Mouse (Mus musculus) heart, adult 11 months (tissue): ENCODE results near the gene Tha1.
"Not testable (repeated sequence)": the region's sequence is repeated elsewhere in the genome, so short reads cannot be mapped to it uniquely, and the experiment has no call there.

Experiments
- DNase-seq: peaks from one replicate; pipeline ENCODE4 v3.0.0; 2022

Tha1 gene

DNA sequence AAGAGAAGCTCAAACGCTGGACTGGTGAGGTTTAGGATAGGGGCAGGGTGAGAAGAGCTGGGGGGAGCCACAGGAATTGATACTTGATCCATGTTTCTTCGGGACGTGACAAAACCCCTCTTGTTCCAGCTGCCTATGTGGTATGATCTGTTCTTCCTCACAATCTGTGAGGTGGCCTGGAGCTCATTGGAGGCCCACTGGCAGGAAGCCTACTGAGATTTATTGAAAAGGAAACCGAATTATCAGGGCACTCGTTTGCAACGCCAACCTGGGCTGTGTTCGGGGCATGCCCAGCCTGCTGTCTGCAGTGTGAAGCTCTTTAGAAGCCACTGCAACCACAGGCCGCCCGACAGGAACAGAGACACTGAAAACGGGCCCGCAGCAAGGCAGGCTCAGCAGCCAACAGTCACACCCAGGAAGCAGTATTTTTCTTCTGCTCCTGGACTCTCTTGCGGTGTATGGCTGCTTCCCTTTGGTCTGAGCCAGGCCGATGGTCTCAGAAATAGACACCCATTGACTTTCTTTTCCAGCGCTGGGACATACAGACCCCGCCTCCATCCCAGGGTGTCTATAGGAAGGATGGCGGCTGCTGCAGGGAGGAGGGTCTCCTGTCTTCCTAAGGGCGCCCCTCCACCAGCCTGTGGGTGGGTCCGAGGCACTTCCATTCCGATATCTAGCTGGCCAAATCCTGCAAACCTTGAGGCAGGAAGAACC is 24.9 kb downstream of the Tha1 start:
- no peak for DNase-seq

DNA sequence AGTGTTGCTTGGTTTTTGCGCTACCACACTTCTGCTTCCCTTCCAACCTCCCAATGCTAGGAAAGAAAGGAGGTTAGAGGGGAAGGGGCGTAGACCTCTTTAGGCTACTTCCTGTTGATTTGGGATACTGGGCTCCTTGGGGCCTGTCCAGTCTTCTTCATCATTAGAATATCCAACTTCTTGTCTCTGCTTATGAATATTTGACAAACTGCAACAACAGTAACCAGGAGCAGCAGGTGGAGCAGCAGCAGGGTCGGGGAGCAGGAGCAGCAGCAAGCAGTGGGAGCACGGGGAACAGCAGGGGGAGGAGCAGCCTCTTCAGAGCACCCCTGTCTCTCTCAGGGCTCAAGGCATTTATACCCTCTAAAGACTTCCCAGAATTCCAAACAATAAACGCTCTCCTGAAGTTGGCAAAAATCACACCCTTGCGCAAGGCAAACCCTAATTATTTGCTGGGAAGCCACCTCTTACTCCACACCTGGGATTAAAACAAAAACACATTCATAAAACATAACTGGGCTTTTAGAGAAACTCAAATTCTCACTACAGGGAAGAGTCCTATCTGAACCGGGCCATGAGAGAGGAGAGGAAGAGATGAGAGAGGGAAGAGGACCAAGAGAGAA is 25.6 kb downstream of the Tha1 start:
- peak; percentile 91 for DNase-seq

- DNase-seq = no peak
These were observed 26.6 kb downstream of the Tha1 start for GRCm38 (mm10) chr11:117846640-117847039.

GRCm38 (mm10) chr11:117845651-117846050 is 27.6 kb downstream of the Tha1 start:
- DNase-seq = no peak

- no peak for DNase-seq
These were observed 28.3 kb downstream of the Tha1 start for GRCm38 (mm10) chr11:117844997-117845396.

- no peak for DNase-seq
These were observed 29.8 kb downstream of the Tha1 start for GRCm38 (mm10) chr11:117843434-117843833.

GRCm38 (mm10) chr11:117840910-117841309 is 32.4 kb downstream of the Tha1 start:
- no peak for DNase-seq

- DNase-seq = no peak
These were observed 34.3 kb downstream of the Tha1 start for GRCm38 (mm10) chr11:117839021-117839420.

DNA sequence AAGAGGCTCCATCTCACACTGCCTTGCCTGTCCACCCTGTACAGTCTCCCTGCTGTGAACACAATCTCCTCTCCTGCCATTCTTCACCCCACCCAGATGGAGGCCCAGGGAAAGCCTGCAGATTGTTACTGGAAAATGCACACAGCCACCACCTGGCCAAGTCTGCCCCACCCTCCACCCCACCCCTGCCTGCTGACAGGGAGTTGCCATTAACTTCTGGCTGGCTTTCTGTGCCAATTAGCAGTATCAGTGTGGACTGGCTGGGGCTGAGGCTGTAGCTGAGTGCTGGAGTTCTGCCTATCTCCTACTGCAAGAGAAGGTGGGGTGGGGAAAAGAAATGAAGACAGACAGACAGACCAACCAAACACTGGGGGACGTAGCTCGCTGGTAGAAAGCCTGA is 34.7 kb downstream of the Tha1 start:
- DNase-seq = peak; percentile 94

DNA sequence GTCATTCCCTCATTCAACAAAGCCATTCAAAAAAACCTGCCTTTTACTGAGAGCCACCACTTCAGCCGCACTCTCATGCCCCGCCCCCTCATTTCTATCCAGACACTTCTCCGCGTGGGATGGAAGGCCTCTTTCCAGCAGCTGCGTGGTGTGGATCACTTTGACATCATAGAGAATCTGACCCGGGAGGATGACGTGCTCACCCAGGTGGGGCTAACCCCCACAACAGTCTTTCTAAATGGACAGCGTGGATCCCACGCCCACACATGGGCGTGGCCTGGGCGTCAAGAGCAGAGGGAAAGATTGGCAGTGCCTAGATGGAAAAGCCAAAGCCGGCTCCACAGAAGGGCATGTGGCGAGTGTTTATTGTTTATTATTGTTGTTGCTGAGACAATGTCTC is 37.0 kb downstream of the Tha1 start:
- peak; percentile 92 for DNase-seq

GRCm38 (mm10) chr11:117834086-117834485 is 39.2 kb downstream of the Tha1 start:
- DNase-seq = no peak

GRCm38 (mm10) chr11:117833509-117833908 is 39.8 kb downstream of the Tha1 start:
- not testable (repeated sequence) for DNase-seq

GRCm38 (mm10) chr11:117832086-117832969 is 41.0 kb downstream of the Tha1 start:
- DNase-seq = peak; percentile 97

DNA sequence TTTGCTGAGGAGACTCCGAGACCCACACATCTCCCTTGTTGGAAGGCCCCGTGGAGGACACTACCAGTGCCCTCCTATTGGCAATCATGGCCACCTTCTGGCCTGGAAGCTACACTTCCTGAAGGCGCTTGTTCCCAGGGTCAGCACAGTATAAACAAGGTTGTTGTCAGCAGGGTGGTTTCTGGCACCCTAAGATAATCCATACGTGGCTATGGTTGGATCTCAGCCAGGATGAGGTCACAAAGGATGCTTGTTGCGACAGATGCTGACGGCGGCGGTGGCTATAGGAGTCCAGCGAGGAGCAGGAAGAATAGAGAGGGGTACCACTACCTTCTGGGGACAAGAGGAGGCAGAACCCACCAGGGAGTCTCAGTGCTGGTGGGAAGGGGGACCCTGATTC is 42.9 kb downstream of the Tha1 start:
- DNase-seq = no peak

- no peak for DNase-seq
These were observed 43.5 kb downstream of the Tha1 start for GRCm38 (mm10) chr11:117829671-117830215.

- DNase-seq = peak; percentile 97
These were observed 44.2 kb downstream of the Tha1 start for GRCm38 (mm10) chr11:117828888-117829604.

- peak; percentile 96 for DNase-seq
These were observed 45.0 kb downstream of the Tha1 start for GRCm38 (mm10) chr11:117828149-117828887.

DNA sequence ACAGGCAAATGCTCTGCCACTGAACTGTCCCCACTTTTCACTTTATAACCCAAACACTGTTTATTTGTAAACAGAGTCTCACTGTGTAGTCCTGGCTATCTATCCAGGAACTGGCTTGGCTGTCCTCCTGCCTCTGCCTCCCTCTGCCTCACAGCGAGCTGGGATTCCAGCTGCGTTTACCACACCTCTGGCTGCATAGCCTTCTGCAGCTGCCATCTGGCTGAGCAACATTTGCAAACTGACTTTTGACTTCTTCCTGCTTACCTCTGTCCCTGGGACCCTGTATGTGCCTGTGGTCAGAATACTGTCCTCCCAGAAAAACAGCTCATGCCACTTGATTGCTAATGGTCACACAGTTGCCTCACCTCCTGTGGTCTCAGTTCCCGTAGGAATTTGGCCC is 45.9 kb downstream of the Tha1 start:
- no peak for DNase-seq

DNA sequence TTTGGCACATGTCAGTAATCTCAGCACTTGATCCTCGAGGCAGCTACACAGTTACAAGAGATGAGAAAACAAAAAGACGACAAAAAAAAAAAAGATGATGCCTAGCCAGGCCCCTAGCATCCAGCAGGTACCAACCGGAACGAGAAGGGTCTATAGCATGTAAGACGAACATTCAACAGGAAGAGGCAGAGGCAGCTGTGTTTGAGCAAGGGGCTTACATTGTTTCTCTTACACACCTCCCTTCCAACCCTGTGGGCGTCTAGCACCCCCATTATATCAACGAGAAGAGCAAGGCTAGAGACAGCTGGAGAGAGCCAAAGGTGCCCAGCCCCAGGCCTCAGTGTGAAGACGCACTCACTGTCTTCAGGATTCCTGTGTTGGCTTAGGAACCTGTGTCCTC is 46.4 kb downstream of the Tha1 start:
- no peak for DNase-seq

DNA sequence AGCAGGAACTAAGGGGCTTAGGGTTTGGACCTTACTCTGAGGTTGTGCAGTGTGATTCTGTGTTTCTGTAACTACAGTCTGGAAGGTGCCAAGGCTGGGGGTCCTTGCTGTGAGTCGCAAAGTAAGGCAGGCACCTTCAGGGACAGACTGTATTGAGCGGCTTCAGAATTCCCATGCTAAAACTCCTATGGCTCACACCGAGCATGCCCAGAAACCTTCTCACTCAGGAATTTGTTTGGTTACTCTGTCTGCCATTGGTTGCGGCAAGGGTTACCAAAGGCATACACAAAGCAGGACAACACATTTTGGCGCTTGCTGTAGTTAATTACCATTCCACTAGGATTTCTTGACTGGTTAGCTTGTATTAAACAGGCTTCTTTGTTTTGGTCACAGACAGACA is 47.1 kb downstream of the Tha1 start:
- DNase-seq = no peak

- DNase-seq = peak; percentile 98
These were observed 47.8 kb downstream of the Tha1 start, which contains the start of the genes Afmid and Tk1 for GRCm38 (mm10) chr11:117825333-117826101. Gene Afmid, plus strand, starts transcription at chr11:117825924. Gene Tk1, minus strand, starts transcription at chr11:117826092.
